Mouse (Mus musculus): ENCODE results near the gene Ugt1a2. TPM values are rescaled to one million over a fixed set of nuclear protein-coding genes. Genes with fewer than 3 reads are reported as not detected.
"Not testable (repeated sequence)": the region's sequence is repeated elsewhere in the genome, so short reads cannot be mapped to it uniquely, and the experiment has no call there.

Ugt1a2 gene
- polyA plus RNA-seq, 1 experiment from 2014 or later = not detected

GRCm38 (mm10) chr1:88220336-88220735 is 19.9 kb downstream of the Ugt1a2 start:
- no peaks in the 10 kb centered on the region for H3K4me1 ChIP-seq
- peaks cover 10% of the 10 kb centered on the region for H3K9me3 ChIP-seq
- H3K27me3 ChIP-seq (replicated peaks; ENCODE audit: low read depth, poor library complexity, severe bottlenecking) = no peaks in the 10 kb centered on the region
- no peaks in the 10 kb centered on the region for H3K36me3 ChIP-seq (replicated peaks)
- no peak overlapping the region for H3K27ac ChIP-seq (replicated peaks)
- DNase-seq (ENCODE audit: low spot score) = no peak
- H3K4me3 ChIP-seq = no peak overlapping the region

GRCm38 (mm10) chr1:88222216-88222615 is 21.8 kb downstream of the Ugt1a2 start:
- no peaks in the 10 kb centered on the region for H3K4me1 ChIP-seq
- no peak overlapping the region for H3K27ac ChIP-seq (replicated peaks)
- H3K9me3 ChIP-seq = peaks cover 20% of the 10 kb centered on the region
- H3K27me3 ChIP-seq (replicated peaks; ENCODE audit: low read depth, poor library complexity, severe bottlenecking) = no peaks in the 10 kb centered on the region
- WGBS = 56% methylated on average over 2 of the region's 2 CpGs
- DNase-seq (ENCODE audit: low spot score) = no peak
- H3K4me3 ChIP-seq = no peak overlapping the region
- no peaks in the 10 kb centered on the region for H3K36me3 ChIP-seq (replicated peaks)

- H3K4me1 ChIP-seq; H3K27ac ChIP-seq (replicated peaks); H3K4me3 ChIP-seq; H3K36me3 ChIP-seq (replicated peaks); H3K27me3 ChIP-seq (replicated peaks; ENCODE audit: low read depth, poor library complexity, severe bottlenecking): not testable (repeated sequence)
- peaks cover 28% of the 10 kb centered on the region for H3K9me3 ChIP-seq
- DNase-seq (ENCODE audit: low spot score) = peak; percentile 11
These were observed 22.7 kb downstream of the Ugt1a2 start for GRCm38 (mm10) chr1:88223011-88223515.

- no peak overlapping the region for H3K27ac ChIP-seq (replicated peaks)
- no peaks in the 10 kb centered on the region for H3K36me3 ChIP-seq (replicated peaks)
- no peak overlapping the region for H3K4me3 ChIP-seq
- H3K27me3 ChIP-seq (replicated peaks; ENCODE audit: low read depth, poor library complexity, severe bottlenecking) = no peaks in the 10 kb centered on the region
- no peaks in the 10 kb centered on the region for H3K4me1 ChIP-seq
- 63% methylated on average over 1 of the region's 1 CpGs for WGBS
- H3K9me3 ChIP-seq = peaks cover 34% of the 10 kb centered on the region
- peak; percentile 15 for DNase-seq (ENCODE audit: low spot score)
These were observed 23.2 kb downstream of the Ugt1a2 start for GRCm38 (mm10) chr1:88223591-88223990.

- H3K9me3 ChIP-seq = peaks cover 40% of the 10 kb centered on the region
- no peaks in the 10 kb centered on the region for H3K36me3 ChIP-seq (replicated peaks)
- no peak for DNase-seq (ENCODE audit: low spot score)
- H3K27me3 ChIP-seq (replicated peaks; ENCODE audit: low read depth, poor library complexity, severe bottlenecking) = no peaks in the 10 kb centered on the region
- H3K4me1 ChIP-seq = no peaks in the 10 kb centered on the region
- H3K4me3 ChIP-seq = no peak overlapping the region
- H3K27ac ChIP-seq (replicated peaks) = no peak overlapping the region
- WGBS = 73% methylated on average over 2 of the region's 2 CpGs
These were observed 23.8 kb downstream of the Ugt1a2 start for GRCm38 (mm10) chr1:88224029-88224776.

- not testable (repeated sequence) for H3K27me3 ChIP-seq (replicated peaks; ENCODE audit: low read depth, poor library complexity, severe bottlenecking); H3K4me1 ChIP-seq; DNase-seq (ENCODE audit: low spot score); H3K27ac ChIP-seq (replicated peaks); H3K36me3 ChIP-seq (replicated peaks); H3K4me3 ChIP-seq
- 37% methylated on average over 2 of the region's 2 CpGs for WGBS
- peaks cover 51% of the 10 kb centered on the region for H3K9me3 ChIP-seq
These were observed 24.9 kb downstream of the Ugt1a2 start for GRCm38 (mm10) chr1:88225301-88225700.

GRCm38 (mm10) chr1:88225741-88226140 is 25.3 kb downstream of the Ugt1a2 start:
- H3K36me3 ChIP-seq (replicated peaks) = no peaks in the 10 kb centered on the region
- DNase-seq (ENCODE audit: low spot score) = no peak
- H3K4me1 ChIP-seq = no peaks in the 10 kb centered on the region
- no peaks in the 10 kb centered on the region for H3K27me3 ChIP-seq (replicated peaks; ENCODE audit: low read depth, poor library complexity, severe bottlenecking)
- H3K4me3 ChIP-seq = no peak overlapping the region
- H3K9me3 ChIP-seq = peaks cover 55% of the 10 kb centered on the region
- no peak overlapping the region for H3K27ac ChIP-seq (replicated peaks)

GRCm38 (mm10) chr1:88226670-88227379 is 26.4 kb downstream of the Ugt1a2 start, which contains the start of gene Mroh2a:
Mroh2a (plus strand) TSS chr1:88226986.
- H3K27ac ChIP-seq (replicated peaks) = no peak within 1 kb of the TSS
- DNase-seq (ENCODE audit: low spot score) = no peak
- H3K27me3 ChIP-seq (replicated peaks; ENCODE audit: low read depth, poor library complexity, severe bottlenecking) = no peaks in the 10 kb centered on the region
- H3K4me1 ChIP-seq = no peaks in the 10 kb centered on the region
- no peaks in the 10 kb centered on the region for H3K36me3 ChIP-seq (replicated peaks)
- H3K9me3 ChIP-seq = peaks cover 66% of the 10 kb centered on the region
- H3K4me3 ChIP-seq = no peak within 1 kb of the TSS
- 60% methylated on average over 5 of the region's 5 CpGs for WGBS

GRCm38 (mm10) chr1:88227482-88227881 is 27.1 kb downstream of the Ugt1a2 start:
- Histone ChIP-seq H3K4me3 (no peak overlapping the region), H3K36me3 (replicated peaks) (no peaks in the 10 kb centered on the region), H3K27ac (replicated peaks) (no peak overlapping the region), H3K9me3 (peaks cover 73% of the 10 kb centered on the region), H3K27me3 (replicated peaks; ENCODE audit: low read depth, poor library complexity, severe bottlenecking) (no peaks in the 10 kb centered on the region), H3K4me1 (no peaks in the 10 kb centered on the region)
- 60% methylated on average over 2 of the region's 2 CpGs for WGBS
- no peak for DNase-seq (ENCODE audit: low spot score)

- 70% methylated on average over 7 of the region's 7 CpGs for WGBS
- Histone ChIP-seq H3K9me3 (peaks cover 79% of the 10 kb centered on the region), H3K4me3 (no peak overlapping the region), H3K4me1 (no peaks in the 10 kb centered on the region), H3K27me3 (replicated peaks; ENCODE audit: low read depth, poor library complexity, severe bottlenecking) (no peaks in the 10 kb centered on the region), H3K36me3 (replicated peaks) (no peaks in the 10 kb centered on the region), H3K27ac (replicated peaks) (no peak overlapping the region)
- DNase-seq (ENCODE audit: low spot score) = no peak
These were observed 27.7 kb downstream of the Ugt1a2 start for GRCm38 (mm10) chr1:88228121-88228520.

GRCm38 (mm10) chr1:88229566-88229965 is 29.2 kb downstream of the Ugt1a2 start:
- Histone ChIP-seq H3K27ac (replicated peaks) (no peak overlapping the region), H3K4me1 (no peaks in the 10 kb centered on the region), H3K36me3 (replicated peaks) (no peaks in the 10 kb centered on the region), H3K9me3 (peaks cover 93% of the 10 kb centered on the region), H3K27me3 (replicated peaks; ENCODE audit: low read depth, poor library complexity, severe bottlenecking) (no peaks in the 10 kb centered on the region), H3K4me3 (no peak overlapping the region)
- no peak for DNase-seq (ENCODE audit: low spot score)
- WGBS = 84% methylated on average over 3 of the region's 3 CpGs

GRCm38 (mm10) chr1:88229986-88230385 is 29.6 kb downstream of the Ugt1a2 start:
- Histone ChIP-seq H3K27me3 (replicated peaks; ENCODE audit: low read depth, poor library complexity, severe bottlenecking) (no peaks in the 10 kb centered on the region), H3K4me1 (no peaks in the 10 kb centered on the region), H3K4me3 (no peak overlapping the region), H3K27ac (replicated peaks) (no peak overlapping the region), H3K36me3 (replicated peaks) (no peaks in the 10 kb centered on the region), H3K9me3 (peaks cover 98% of the 10 kb centered on the region)
- WGBS = 89% methylated on average over 5 of the region's 5 CpGs
- DNase-seq (ENCODE audit: low spot score) = no peak

- DNase-seq (ENCODE audit: low spot score) = no peak
These were observed 30.0 kb downstream of the Ugt1a2 start for GRCm38 (mm10) chr1:88230421-88230820.

More at GRCm38 (mm10) chr1:88230421-88230820, 30.0 kb downstream of the Ugt1a2 start:
- Histone ChIP-seq H3K36me3 (replicated peaks) (no peaks in the 10 kb centered on the region), H3K9me3 (peaks cover 100% of the 10 kb centered on the region), H3K4me1 (no peaks in the 10 kb centered on the region), H3K27me3 (replicated peaks; ENCODE audit: low read depth, poor library complexity, severe bottlenecking) (no peaks in the 10 kb centered on the region), H3K4me3 (no peak overlapping the region), H3K27ac (replicated peaks) (no peak overlapping the region)
- 69% methylated on average over 7 of the region's 7 CpGs for WGBS
